Mouse (Mus musculus) brain, embryonic 14.5 days (tissue): Measurements from ENCODE around the gene Pitpnm2.

Experiments
- CTCF ChIP-seq: fragments of 200-500 bp; IDR thresholded peaks from 2 replicates; pipeline ENCODE4 v1.5.1; 2012; ENCODE audit warnings: inconsistent platforms, mild to moderate bottlenecking, moderate library complexity, borderline replicate concordance; ENCODE audit not compliant: insufficient read depth, insufficient read length; ENCODE audit errors: extremely low read depth
- POLR2A ChIP-seq: fragments of 200-500 bp; IDR thresholded peaks from 2 replicates; pipeline ENCODE4 v1.6.1; 2012; ENCODE audit warnings: mild to moderate bottlenecking, inconsistent platforms, borderline replicate concordance; ENCODE audit not compliant: poor library complexity, insufficient read depth, insufficient read length, severe bottlenecking; ENCODE audit errors: extremely low read depth

DNA sequence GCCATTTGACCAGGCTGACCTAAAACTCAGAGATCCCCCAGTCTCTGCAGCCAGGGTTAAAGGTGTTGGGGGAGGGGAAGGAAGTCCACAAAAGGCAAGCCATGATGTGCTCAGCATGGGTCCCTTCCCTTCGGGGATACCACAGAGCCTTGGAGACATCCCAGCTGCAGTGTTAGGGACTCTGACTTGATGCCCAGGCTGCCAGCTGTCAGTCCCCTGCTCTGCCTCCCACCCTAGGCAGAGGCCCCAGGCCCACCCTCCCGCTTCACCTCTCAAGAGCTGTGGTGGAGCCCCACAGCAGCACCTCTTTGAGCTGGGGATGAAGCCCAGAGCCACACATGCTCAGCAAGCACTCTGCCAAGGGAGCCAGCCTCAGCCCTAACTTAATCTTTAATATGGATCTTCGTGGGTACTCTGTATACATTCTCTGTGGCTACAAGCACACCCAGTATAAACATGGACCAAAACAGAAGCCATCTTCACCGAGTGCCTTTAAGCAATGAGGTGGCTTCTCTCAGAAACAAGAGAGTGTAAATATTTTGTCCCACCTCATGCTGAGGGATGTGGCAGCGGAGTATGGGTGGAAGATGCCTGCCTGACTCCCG lies 171.6 kb downstream of the Pitpnm2 start:
- TF ChIP-seq CTCF (no peak), POLR2A (no peak)
